Mouse (Mus musculus) mouse embryonic stem cell (cell line): ENCODE results near the gene Syna.

Experiments used
- in situ Hi-C, 2 experiments: fragments of 300-500 bp; cut with MboI; formaldehyde crosslinking; loops; 1 replicate in 1 of 2; 3 replicates in 1 of 2; pipeline ENCODE4 v1.14.3; 2019 to 2020; ENCODE audit warnings: low sequenced_read_pairs in 2 of 2, low pct_unique_long_range_greater_than_20kb in 1 of 2, mixed read lengths in 1 of 2; ENCODE audit not compliant: unreplicated experiment in 1 of 2

Syna gene

DNA sequence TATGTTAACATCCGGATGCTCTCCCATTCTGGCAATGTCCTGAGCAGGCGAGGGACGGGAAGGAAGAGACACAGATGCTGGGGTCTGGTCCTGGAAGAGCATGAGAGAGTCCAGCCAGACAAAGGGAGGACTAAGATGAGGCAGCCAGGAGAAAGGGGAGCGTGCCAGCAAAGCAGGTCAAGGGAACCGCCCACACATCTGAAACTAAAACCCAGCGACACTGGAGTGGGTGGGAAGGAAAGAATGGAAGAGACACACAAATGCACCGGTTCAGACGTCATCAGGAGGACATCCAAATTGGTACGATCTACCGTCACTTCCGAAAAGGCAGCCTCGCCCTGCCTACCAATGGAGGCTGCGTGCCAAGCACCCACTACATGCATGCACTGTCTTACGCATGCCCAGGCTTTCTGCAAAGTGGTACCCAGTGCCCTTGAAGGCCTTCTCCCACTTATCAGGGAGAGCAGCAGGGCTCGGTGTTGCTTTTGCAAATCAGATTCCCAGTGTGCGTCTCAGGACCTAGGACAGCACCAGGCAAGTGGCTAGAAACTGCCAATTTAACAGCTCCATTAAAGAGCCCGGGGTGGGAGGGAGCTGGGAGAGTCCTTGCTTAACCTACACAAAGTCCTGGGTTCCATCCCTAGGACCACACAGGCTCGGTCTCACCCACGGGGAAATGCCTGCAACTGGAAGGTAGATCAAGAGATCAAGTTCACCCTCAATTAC, 15.3 kb downstream of the Syna start:
- in situ Hi-C loops: loop anchor here in 1 of 2 experiments (5.0 kb wide), 1 partner anchor 37 kb away; no protein-coding TSS in a partner anchor

DNA sequence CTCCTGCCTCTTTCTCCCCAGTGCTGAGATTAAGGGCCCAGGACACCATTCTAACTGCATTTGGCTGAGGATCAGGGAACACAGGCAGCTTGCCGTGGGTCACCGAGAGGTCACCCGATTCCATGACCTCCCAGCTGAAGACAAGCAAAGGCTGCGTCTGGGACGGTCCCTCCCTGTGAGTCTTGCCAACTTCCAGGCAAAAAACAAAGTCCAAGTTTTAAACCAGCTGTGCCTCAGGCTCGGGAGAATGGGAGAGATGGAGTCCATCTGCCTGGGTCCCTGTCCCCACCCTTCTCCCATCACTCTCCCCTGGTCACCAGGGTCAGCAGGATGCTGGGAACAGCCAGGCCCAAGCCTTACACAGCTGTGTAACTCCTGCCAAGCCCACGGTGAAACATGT, 18.3 kb downstream of the Syna start:
- in situ Hi-C loops: loop anchor here in 1 of 2 experiments (5.0 kb wide), 1 partner anchor 34 kb away; no protein-coding TSS in a partner anchor

DNA sequence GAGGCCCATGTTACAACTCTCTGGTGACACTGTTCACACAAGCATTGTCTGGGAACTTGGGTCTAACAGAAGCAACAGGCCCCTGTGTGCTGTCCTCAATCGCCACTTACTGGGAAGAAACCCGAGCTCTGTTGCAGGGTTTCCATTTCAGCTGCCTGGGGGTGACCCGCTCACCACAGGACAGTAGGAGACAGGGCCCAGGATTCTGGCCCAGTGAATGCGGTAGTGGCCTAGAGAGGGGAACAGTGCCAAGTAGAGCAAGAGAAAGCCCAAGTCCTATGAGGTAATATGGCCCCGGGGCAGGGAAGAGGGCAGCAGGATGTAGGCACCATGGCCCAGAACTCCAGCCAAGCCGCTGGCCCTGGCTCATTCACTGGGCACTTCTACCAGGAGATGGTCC, 19.1 kb downstream of the Syna start:
- in situ Hi-C loops: loop anchor here in 1 of 2 experiments (5.0 kb wide), 1 partner anchor 34 kb away; no protein-coding TSS in a partner anchor

DNA sequence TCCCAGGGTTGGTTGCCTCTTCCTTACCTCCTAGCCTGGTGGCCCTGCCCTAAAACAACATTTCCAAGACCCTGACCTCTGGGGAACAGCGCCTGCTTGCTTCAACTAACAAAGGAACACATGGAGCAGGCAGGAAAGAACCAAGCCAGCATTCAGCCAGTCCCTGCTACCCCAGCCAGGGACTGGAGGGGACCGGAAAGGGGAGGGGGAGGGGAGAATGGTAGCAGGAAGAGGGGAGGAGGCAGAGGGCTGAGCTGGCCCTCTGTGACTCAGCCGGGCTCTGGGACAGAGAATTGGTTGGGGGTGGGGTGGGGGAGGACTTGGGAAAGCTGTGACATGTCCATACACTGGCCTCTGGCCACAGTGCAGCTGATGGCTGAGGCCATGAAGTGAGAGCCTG, 20.1 kb downstream of the Syna start:
- in situ Hi-C loops: loop anchor here in 1 of 2 experiments (5.0 kb wide), 1 partner anchor 33 kb away; no protein-coding TSS in a partner anchor

DNA sequence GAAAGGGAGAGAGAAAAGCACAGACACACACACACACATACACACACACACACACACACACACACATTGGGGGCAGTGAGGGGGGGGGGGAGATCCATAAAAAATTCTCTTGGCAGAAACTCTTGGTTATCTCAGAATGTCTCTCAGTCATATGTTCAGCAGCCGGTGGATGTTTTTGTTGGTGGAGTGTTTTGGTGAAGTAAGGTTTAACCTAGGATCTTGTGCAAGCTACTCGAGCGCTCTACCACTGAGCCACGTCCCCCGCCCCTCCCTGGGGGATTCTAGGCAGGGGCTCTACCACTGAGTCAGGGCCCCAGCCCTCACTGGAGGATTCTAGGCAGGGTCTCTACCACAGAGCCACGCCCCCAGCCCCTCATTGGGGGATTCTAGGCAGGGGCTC, 23.9 kb downstream of the Syna start:
- in situ Hi-C loops: no loop called here

DNA sequence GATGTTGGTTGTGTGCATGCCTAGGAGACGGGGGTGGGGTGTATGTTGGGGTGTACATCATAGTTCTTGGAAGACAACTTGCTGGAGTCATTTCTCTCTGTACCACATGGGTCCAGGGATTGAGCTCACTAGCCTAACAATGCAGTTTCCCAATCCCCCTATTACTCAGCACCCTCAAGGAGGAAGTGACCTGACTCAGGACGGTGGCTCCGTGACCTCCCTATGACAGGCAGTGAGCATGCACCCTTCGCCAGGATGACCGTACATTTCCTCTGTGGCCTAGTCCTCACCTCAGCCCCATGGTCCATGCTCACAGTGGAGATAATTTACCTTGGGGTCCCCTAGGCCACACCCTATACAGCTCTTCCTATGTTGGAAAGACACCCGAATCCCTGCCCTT, 27.6 kb downstream of the Syna start:
- in situ Hi-C loops: loop anchor here in 1 of 2 experiments (5.0 kb wide), 1 partner anchor 35 kb away; no protein-coding TSS in a partner anchor

DNA sequence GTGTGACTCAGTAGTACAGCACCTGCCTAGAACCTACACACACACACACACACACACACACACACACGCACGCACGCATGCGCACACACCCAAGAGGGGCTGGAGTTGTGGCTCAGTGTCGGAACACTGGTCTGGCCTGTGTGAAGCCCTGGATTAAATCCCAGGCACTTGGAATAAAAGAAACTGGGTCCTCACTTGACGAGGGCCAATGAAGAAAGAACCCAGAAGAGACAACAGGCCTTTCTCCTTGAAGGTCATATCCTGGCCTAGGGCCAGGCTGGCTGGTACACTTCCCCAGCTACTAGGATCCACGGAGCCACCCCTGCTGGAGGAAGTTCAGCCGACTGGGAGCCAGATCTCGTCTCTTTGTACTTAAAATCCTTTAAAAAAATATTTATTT, 28.4 kb downstream of the Syna start:
- in situ Hi-C loops: loop anchor here in 1 of 2 experiments (5.0 kb wide), 1 partner anchor 34 kb away; no protein-coding TSS in a partner anchor

DNA sequence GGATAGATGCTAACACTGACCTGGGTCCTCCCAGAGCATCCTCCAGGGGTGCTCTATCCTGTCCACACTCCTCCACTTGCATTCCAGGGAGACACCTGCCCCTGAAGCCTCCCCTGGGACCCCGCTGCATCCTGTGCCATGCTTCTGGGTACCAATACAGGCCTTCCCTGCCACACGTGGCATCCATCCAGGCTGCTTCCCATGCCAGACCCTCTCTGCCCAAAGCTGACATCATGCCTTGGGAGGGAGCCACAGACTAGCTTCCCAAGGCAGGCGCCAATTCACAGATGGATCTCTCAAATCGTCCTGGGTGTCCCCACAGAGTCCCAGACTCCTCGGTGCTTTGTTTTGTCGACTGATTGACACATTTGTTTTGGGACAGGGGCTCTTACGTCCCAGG, 29.1 kb downstream of the Syna start:
- in situ Hi-C loops: loop anchor here in 1 of 2 experiments (5.0 kb wide), 1 partner anchor 34 kb away; no protein-coding TSS in a partner anchor

DNA sequence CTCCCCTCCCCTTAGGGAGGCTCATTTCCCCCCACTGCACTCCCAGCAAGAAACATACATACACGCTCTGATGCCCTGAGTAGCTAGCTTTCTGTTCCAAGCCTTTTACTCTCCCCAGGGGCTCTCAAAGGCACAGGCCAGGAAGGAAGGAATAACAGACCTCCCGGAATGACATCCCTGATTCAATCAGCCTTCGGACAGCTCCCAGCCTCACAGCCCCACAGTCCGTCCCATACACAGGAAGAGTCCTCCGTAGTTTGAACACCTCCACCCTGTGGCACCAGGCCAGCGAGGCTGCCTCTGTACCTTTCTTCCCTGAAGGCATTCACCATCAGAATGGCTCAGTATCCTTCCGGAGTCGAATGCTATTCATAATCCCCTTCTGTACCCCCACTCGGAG, 31.5 kb downstream of the Syna start:
- in situ Hi-C loops: no loop called here

DNA sequence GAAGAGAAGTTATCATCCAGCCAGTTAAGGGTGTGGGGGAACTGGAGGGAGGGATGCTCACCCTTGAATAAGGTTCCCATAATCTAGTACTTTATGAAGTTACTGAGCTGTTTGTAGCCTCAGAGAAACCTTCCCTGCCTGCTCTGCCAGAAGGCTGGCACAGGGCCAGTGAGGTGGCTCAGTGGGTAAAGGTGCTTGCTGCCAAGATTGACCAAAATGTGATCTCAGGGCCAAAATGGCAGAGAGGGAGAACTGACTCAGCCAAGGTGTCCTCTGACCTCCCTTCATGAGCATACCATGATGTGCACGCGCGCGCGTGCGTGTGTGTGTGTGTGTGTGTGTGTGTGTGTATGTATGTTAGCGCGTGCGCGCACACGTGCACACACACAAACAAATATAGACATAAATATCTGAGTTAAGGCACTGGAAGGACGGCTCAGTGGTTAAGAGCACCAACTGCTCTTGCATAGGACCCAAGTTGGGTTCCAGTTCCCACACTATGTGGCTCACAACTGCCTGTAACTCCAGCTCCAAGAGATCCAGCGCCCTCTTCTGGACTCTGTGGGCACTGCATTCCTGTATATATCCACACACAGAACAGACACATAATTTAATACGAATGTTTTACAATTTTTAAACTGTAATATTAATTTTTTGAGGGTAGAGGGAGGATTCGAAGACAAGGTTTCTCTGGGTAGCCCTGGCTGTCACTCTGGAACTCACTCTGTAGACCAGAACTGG, 33.8 kb downstream of the Syna start:
- in situ Hi-C loops: no loop called here

DNA sequence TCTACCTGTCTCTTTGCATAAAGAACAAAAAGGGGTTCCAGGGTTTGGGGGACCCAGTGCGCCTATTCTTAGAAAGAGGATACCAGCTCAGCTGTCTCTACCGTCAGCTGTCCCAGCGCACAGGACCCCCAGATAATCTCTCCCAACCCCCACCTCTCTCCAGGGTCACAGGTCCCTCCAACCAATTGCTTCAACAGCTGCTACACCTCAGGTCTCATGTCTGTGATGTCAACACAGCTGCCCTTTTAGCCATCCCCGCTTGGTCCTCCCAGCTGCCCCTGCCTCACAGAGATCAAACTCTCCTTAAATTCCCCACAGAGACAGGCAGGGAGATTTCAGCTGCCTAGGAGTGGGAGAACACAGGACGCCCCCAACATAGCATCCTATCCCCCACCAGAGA, 36.2 kb downstream of the Syna start:
- in situ Hi-C loops: no loop called here

DNA sequence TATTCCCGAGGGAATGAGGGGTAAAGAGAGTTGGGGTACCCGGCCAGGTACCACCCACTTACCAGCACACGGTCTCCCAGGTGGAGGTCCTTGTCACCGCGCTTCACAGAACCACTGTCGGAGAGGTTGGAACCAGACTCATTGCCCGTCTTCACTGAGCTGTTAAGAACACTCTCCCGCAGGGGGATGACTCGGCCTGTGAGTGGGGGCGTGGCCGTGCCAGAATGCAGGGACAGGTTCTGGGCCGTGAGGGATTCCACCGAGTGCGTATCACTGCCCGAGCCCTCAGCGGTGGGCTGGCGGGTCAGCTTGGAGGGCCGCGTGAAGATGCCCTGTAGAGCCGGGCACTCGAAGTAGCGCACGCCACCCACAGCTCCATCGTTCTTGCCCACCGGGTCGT, 37.4 kb downstream of the Syna start:
- in situ Hi-C loops: no loop called here

DNA sequence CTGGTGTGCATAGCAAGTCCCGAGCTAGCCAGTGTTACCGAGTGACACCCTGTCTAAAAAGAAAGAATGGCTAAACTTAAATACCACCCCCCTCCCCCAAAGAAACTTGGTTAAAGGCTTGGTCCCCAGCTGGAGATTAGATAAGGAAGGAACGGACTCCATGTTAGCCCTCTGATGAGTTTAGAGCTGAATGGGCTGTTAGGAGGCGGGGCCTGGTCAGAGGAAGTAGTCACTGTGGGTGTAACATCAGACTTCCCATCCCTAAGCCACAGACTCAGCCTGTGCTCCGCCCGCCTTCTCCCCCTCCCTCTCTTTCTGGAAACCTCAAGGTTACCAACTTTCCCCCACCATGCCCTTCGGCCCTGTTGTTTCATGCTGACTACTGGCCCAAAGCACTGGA, 38.2 kb downstream of the Syna start:
- in situ Hi-C loops: no loop called here

DNA sequence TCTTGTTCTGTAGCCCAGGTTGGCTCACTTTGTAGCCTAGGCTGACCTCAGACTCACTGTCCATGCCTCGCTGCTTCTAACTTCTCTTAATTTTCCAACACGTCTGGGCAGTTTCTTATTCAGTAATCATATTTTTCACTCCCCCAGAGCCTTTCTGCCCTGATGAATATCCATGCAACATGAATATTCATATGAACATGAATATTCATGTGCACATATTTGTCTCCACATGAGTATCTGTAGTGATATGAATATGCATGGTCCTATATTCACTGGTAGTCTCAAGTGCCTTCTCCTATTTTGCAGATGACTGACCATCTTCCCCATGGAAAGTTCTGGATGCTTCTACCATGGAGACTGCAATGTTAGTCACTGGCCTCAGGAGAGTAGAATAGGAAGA, 38.8 kb downstream of the Syna start:
- in situ Hi-C loops: no loop called here

DNA sequence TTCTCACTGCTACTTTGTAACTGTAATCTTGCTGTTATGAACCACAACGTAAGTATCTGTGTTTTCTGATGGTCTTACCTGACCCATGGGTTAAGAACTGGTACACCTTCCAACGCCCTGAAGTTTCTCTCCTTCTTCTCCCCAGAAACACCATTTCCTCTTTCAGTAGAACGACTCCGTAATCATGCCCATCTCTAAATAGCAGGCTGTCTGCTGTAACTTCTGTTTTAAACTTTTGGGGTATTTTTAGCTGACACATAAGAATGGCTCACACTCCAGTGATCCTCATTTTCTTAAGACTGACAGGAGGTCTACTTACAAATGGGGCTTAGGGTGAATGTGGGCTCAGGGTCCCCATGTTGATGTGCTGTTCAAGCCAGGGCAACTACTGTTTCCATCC, 39.9 kb downstream of the Syna start:
- in situ Hi-C loops: no loop called here

DNA sequence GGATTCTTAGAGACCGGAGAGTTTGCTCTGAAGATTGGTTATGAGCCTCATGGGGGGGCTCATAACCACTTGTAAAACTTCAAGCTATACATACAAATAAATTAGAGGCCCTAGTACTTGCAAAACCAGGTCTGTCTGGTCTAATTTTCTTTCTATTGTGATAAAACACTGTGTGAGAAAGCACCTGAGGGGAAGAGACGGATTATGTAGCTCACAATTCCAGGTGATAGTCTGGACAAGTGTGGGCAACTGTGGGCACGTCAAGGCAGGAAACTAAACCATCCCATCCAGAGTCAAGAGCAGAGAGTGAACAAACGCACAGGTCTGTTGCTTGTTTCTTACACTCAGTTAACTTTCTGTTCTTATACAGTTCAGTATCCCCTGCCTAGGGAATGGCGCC, 40.5 kb downstream of the Syna start:
- in situ Hi-C loops: no loop called here

DNA sequence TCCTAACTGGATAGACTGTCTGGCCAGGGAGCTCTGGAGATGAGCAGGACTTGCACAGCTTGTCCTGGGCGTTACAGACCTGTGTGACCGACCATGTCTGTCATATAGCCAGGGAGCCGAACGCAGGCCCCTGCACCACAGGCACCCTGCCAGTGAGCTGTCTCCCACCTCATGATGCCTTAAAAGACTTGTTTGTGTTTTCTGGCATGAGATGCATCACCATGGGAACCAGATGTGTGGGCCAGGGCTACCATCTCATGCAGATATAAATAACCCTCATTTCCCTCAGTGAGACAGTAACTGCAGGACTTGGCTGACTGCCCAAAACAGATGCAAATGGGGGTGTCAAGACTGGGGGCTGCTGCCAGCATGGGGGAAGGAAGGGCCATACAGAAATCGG, 47.9 kb downstream of the Syna start:
- in situ Hi-C loops: no loop called here

DNA sequence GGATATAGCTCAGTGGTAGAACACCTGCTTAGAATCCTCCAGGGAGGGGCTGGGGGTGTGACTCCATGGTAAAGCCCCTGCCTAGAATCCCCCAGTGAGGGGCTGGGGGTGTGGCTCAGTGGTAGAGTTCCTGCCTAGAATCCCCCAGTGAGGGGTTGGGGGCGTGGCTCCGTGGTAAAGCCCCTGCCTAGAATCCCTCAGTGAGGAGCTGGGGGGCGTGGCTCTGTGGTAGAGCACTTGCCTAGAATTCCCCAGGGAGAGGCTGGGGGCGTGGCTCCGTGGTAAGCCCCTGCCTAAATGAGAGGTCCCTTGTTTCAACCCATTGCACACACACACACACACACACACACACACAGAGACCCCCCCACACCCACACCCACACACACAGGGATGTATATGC, 49.7 kb downstream of the Syna start:
- in situ Hi-C loops: no loop called here

DNA sequence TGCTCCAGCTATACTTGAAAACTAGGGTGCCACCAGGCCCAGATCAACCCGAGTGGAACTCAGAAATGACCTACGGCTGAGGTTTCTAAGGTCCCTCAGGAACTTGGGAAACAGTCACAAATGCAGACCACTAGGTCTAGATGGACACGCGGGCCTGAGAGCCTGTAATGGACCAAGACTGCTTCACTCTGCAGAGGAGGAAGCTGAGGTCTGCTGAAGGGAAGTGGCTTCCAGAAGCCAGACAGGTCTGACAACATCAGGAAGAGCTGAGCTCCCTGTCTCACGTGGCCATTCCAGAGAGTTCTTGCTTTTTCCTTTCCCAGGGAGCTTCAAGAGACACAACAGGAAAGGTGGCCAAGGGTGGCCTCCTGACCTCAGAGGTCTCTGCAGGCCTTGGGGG, 51.0 kb downstream of the Syna start:
- in situ Hi-C loops: loop anchor here (5.0 to 10.0 kb wide), 3 partner anchors 33 to 196 kb away; no protein-coding TSS in a partner anchor
